Mouse (Mus musculus) stomach, postnatal 0 days (tissue): Measurements from ENCODE around the gene Map2k1. TPM values are rescaled to one million over a fixed set of nuclear protein-coding genes. Genes with fewer than 3 reads are reported as not detected.

ENCODE experiments used
- ATAC-seq: fragments of 200-750 bp; cut with Nextera tagmentation; 2 replicates; pipeline ENCODE4 v1.8.0; 2017; ENCODE audit not compliant: low FRiP score, low TSS enrichment
- DNase-seq: peaks from one replicate; pipeline ENCODE4 v3.0.0-alpha.2; 2016; ENCODE audit warnings: low spot score
- H3K27ac ChIP-seq: fragments of 300-500 bp; sonication (generic); replicated peaks from 2 replicates; pipeline ENCODE4 v1.5.1; 2014; ENCODE audit warnings: mild to moderate bottlenecking, control low read depth
- H3K27me3 ChIP-seq: fragments of 300-500 bp; sonication (generic); 2 replicates; pipeline ENCODE4 v1.6.1; 2014; ENCODE audit warnings: low read length; ENCODE audit not compliant: control insufficient read depth, insufficient read depth
- H3K36me3 ChIP-seq: fragments of 300-500 bp; sonication (generic); 2 replicates; pipeline ENCODE4 v1.6.1; 2014; ENCODE audit warnings: low read length, mixed read lengths; ENCODE audit not compliant: control insufficient read depth, insufficient read depth
- H3K4me1 ChIP-seq: fragments of 300-500 bp; sonication (generic); replicated peaks from 2 replicates; pipeline ENCODE4 v1.6.1; 2014; ENCODE audit warnings: antibody characterized with exemption; ENCODE audit not compliant: control insufficient read depth, insufficient read depth
- H3K4me2 ChIP-seq: fragments of 300-500 bp; sonication (generic); replicated peaks from 2 replicates; pipeline ENCODE4 v1.6.1; 2014; ENCODE audit warnings: low read depth, mild to moderate bottlenecking, control low read depth, moderate library complexity
- H3K4me3 ChIP-seq: fragments of 300-500 bp; sonication (generic); 2 replicates; pipeline ENCODE4 v1.5.1; 2014; ENCODE audit warnings: low read depth, low read length, control low read depth
- H3K9ac ChIP-seq: fragments of 300-500 bp; sonication (generic); 2 replicates; pipeline ENCODE4 v1.6.1; 2014; ENCODE audit warnings: mild to moderate bottlenecking, low read length, control low read depth, mixed read lengths
- H3K9me3 ChIP-seq: fragments of 300-500 bp; sonication (generic); 2 replicates; pipeline ENCODE4 v1.6.1; 2016; ENCODE audit warnings: low read length; ENCODE audit not compliant: control insufficient read depth
- CTCF ChIP-seq: IDR thresholded peaks from 2 replicates; pipeline ENCODE4 v1.5.1; 2016; ENCODE audit warnings: antibody characterized with exemption, low read depth, mild to moderate bottlenecking, moderate library complexity
- EP300 ChIP-seq: optimal IDR thresholded peaks from 2 replicates; pipeline ENCODE3; 2016; ENCODE audit warnings: antibody characterized with exemption
- WGBS: fragments of 180-500 bp; shearing (Covaris S2); extraction: QIAGEN DNeasy Blood & Tissue Kit; methylation state at CpG from one replicate; pipeline ENCODE4 v1.1.7; 2014; 5-methylcytosine and 5-hydroxymethylcytosine counted together
- polyA plus RNA-seq: library from polyadenylated mRNA; unstranded; fragments of >200 nt; fragmentation: Nextera tagmentation; extraction: Ambion mirVana; gene quantifications from 2 replicates; pipeline ENCODE4 v1.2.1, GENCODE M21; 2015

Gene Map2k1
- polyA plus RNA-seq, 1 experiment from 2014 or later, result 84.1 TPM

GRCm38 (mm10) chr9:64242381-64242831, 11.0 kb downstream of the Map2k1 start:
- Histone ChIP-seq H3K27me3 (no peaks in the 10 kb centered on the region), H3K9me3 (no peaks in the 10 kb centered on the region), H3K27ac (0 out of 2 replicates have a peak overlapping the region, but pooled peaks have one; percentile 35), H3K36me3 (peaks cover 2% of the 10 kb centered on the region; the same call in 1 of the 2 replicates), H3K4me1 (no peaks in the 10 kb centered on the region), H3K4me2 (no peak overlapping the region), H3K4me3 (no peak overlapping the region), H3K9ac (no peak overlapping the region)
- ATAC-seq, result no peak
- no peak for TF ChIP-seq EP300
- TF ChIP-seq CTCF, result no peak
- 70% methylated on average over 6 of the region's 6 CpGs for WGBS
- no peak for DNase-seq

GRCm38 (mm10) chr9:64240681-64241080, 12.8 kb downstream of the Map2k1 start:
- Histone ChIP-seq H3K9me3 (no peaks in the 10 kb centered on the region), H3K36me3 (peaks cover 2% of the 10 kb centered on the region; the same call in 1 of the 2 replicates), H3K4me1 (no peaks in the 10 kb centered on the region), H3K27ac (no peak overlapping the region), H3K27me3 (no peaks in the 10 kb centered on the region), H3K4me3 (no peak overlapping the region), H3K4me2 (no peak overlapping the region), H3K9ac (no peak overlapping the region)
- TF ChIP-seq CTCF (no peak), EP300 (no peak)
- ATAC-seq, result no peak
- WGBS, result 49% methylated on average over 8 of the region's 8 CpGs
- no peak for DNase-seq

- no peak for TF ChIP-seq CTCF
- TF ChIP-seq EP300, result no peak
- Histone ChIP-seq H3K4me1 (no peaks in the 10 kb centered on the region), H3K4me3 (no peak overlapping the region), H3K36me3 (peaks cover 2% of the 10 kb centered on the region; the same call in 1 of the 2 replicates), H3K9ac (no peak overlapping the region), H3K9me3 (no peaks in the 10 kb centered on the region), H3K4me2 (no peak overlapping the region), H3K27ac (no peak overlapping the region), H3K27me3 (no peaks in the 10 kb centered on the region)
- WGBS, result 26% methylated on average over 2 of the region's 2 CpGs
- no peak for DNase-seq
- ATAC-seq, result no peak
These were observed 13.3 kb downstream of the Map2k1 start for GRCm38 (mm10) chr9:64240116-64240515.

- H3K4me2 ChIP-seq, result no peak overlapping the region
- no peaks in the 10 kb centered on the region for H3K27me3 ChIP-seq
- H3K4me3 ChIP-seq, result no peak overlapping the region
- no peaks in the 10 kb centered on the region for H3K36me3 ChIP-seq
- H3K9ac ChIP-seq, result no peak overlapping the region
- H3K9me3 ChIP-seq, result no peaks in the 10 kb centered on the region
- no peaks in the 10 kb centered on the region for H3K4me1 ChIP-seq
- 98% methylated on average over 7 of the region's 7 CpGs for WGBS
- H3K27ac ChIP-seq, result no peak overlapping the region
- ATAC-seq, result no peak
- no peak for TF ChIP-seq EP300
- TF ChIP-seq CTCF, result no peak
- DNase-seq, result no peak
These were observed 17.4 kb downstream of the Map2k1 start for GRCm38 (mm10) chr9:64236056-64236455.

- Histone ChIP-seq H3K4me1 (no peaks in the 10 kb centered on the region), H3K9ac (no peak within 1 kb of the TSS), H3K9me3 (no peaks in the 10 kb centered on the region), H3K4me2 (no peak within 1 kb of the TSS), H3K4me3 (no peak within 1 kb of the TSS), H3K36me3 (no peaks in the 10 kb centered on the region), H3K27ac (peak within 1 kb of the TSS; percentile 19), H3K27me3 (no peaks in the 10 kb centered on the region)
- WGBS, result 85% methylated on average over 8 of the region's 8 CpGs
- ATAC-seq (no peak), DNase-seq (no peak)
- TF ChIP-seq EP300, result no peak
These were observed 18.5 kb downstream of the Map2k1 start, which contains the start of gene Uchl4 for GRCm38 (mm10) chr9:64234768-64235435. Gene Uchl4 (plus strand): TSS chr9:64235201.

- TF ChIP-seq EP300 (no peak), CTCF (no peak)
- no peaks in the 10 kb centered on the region for H3K36me3 ChIP-seq
- no peaks in the 10 kb centered on the region for H3K9me3 ChIP-seq
- ATAC-seq (no peak; the same call in 1 of the 2 replicates), DNase-seq (no peak)
- H3K27ac ChIP-seq, result peak overlapping the region; percentile 19
- no peak overlapping the region for H3K4me3 ChIP-seq
- WGBS, result 40% methylated on average over 5 of the region's 5 CpGs
- no peaks in the 10 kb centered on the region for H3K27me3 ChIP-seq
- no peak overlapping the region for H3K4me2 ChIP-seq
- no peak overlapping the region for H3K9ac ChIP-seq
- H3K4me1 ChIP-seq, result no peaks in the 10 kb centered on the region
These were observed 19.8 kb downstream of the Map2k1 start for GRCm38 (mm10) chr9:64233656-64234055.
